Comparison of ENCODE assay signal across 14 mouse cellular contexts in the genomic region with DNA sequence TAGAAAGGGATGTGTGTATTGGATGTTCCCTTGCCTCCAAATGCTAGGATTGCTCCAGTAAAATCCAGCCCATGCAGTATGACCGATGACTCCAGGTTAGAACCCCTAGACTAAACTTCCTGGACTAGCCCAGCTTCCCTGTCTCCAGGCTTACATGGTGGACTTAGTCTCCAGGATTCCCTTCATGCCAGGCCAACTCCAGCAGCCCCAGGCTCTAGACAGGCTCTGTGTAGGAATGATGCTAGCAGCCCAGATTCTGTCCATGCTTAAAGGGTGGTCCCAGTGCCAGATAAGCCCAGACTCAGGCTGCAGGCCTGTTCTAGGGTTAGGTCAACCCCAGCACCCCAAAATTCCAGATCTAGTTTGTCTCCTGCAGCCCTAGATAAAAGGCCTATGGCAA.
"Had no signal": no experiment of that assay in that cellular context is flagged by ENCODE, and none has a peak within 500 bp of the region (broad histone marks: within the 10 kb centered on the region; RNA-seq: fewer than 3 reads in every experiment).

No protein-coding gene starts in this region.

- DNase-seq: lung, adult 2 months; right cerebral cortex, postnatal 14 days; thymus, adult 2 months; thymus, postnatal 25 days; thymus, postnatal 4 days had no signal

- H3K27me3 ChIP-seq: lung, embryonic 15.5 days; megakaryocyte, embryonic 14.5 days; midbrain, embryonic 13.5 days; midbrain, embryonic 15.5 days; neural tube, embryonic 12.5 days; stomach, embryonic 15.5 days had no signal

- ATAC-seq: lung, postnatal 0 days; midbrain, embryonic 13.5 days; midbrain, embryonic 15.5 days had no signal

- H3K27ac ChIP-seq: lung, embryonic 15.5 days; macrophage; midbrain, embryonic 13.5 days; midbrain, embryonic 15.5 days; neural tube, embryonic 12.5 days; stomach, embryonic 15.5 days; stomach, postnatal 0 days had no signal

- H3K4me3 ChIP-seq: lung, embryonic 15.5 days; megakaryocyte, embryonic 14.5 days; midbrain, embryonic 13.5 days; midbrain, embryonic 15.5 days; neural tube, embryonic 12.5 days; stomach, embryonic 15.5 days had no signal

- H3K9me3 ChIP-seq: lung, embryonic 15.5 days; midbrain, embryonic 13.5 days; midbrain, embryonic 15.5 days; neural tube, embryonic 12.5 days; stomach, embryonic 15.5 days had no signal

- H3K4me1 ChIP-seq: lung, embryonic 15.5 days; megakaryocyte, embryonic 14.5 days; midbrain, embryonic 13.5 days; midbrain, embryonic 15.5 days; neural tube, embryonic 12.5 days; stomach, embryonic 15.5 days had no signal

- H3K36me3 ChIP-seq: lung, embryonic 15.5 days; midbrain, embryonic 13.5 days; midbrain, embryonic 15.5 days; neural tube, embryonic 12.5 days; stomach, embryonic 15.5 days had no signal
